Mouse (Mus musculus) liver, postnatal 0 days (tissue): ENCODE data around the gene Hykk.

Experiments
- CTCF ChIP-seq: sonication (generic); IDR thresholded peaks from 2 replicates; pipeline ENCODE4 v1.5.1; 2016; ENCODE audit warnings: antibody characterized with exemption, low read depth
- EP300 ChIP-seq: IDR thresholded peaks from 2 replicates; pipeline ENCODE4 v1.6.1; 2016; ENCODE audit warnings: antibody characterized with exemption, low read depth, mild to moderate bottlenecking

DNA sequence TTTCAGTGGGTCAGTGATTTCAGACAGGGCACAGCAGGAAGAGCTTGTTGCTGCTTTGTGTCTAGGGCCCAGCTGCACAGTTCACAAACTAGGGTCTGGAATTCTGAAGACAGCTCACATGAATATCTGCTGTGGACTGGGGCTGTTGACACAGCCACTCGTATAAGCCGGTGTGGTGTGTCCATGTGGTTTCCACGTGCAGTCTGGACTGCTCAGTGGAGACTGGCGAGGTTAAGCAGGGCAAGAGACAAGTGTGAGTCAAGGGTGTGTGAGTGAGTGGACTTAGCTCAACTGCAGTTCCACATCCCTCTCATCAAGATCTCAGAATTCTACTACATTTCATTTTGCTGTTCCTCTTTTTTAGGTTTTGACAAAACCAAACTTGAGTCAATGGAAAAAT, 25.0 kb upstream of the Hykk start:
- TF ChIP-seq CTCF (no peak), EP300 (no peak)
